Mouse (Mus musculus) E14TG2a.4 (cell line): ENCODE results near the gene Dnajb14.

Experiments
- CTCF ChIP-seq: conservative IDR thresholded peaks from 2 replicates; pipeline ENCODE4 v1.5.1; 2014; ENCODE audit warnings: low read length
- POU5F1 ChIP-seq: IDR thresholded peaks from 2 replicates; pipeline ENCODE4 v1.6.1; 2014; ENCODE audit warnings: low read length, borderline replicate concordance

- no peak for TF ChIP-seq CTCF
- no peak for TF ChIP-seq POU5F1
These were observed 90.4 kb downstream of the Dnajb14 start for GRCm38 (mm10) chr3:137957864-137958263.
